Mouse (Mus musculus) myocyte (in vitro differentiated cells): ENCODE measurements around the gene Slc30a3.
A peak's percentile ranks its signal among the peaks of the same experiment; 100 is the strongest.

ENCODE experiments used
- CEBPB ChIP-seq: IDR thresholded peaks from 2 replicates; pipeline ENCODE4 v1.6.1; 2011; ENCODE audit warnings: mild to moderate bottlenecking, moderate library complexity; ENCODE audit not compliant: poor library complexity, insufficient read depth, severe bottlenecking
- E2F4 ChIP-seq: IDR thresholded peaks from one replicate; pipeline ENCODE4 v1.6.1; 2011; ENCODE audit warnings: mild to moderate bottlenecking, control low read depth, moderate library complexity; ENCODE audit not compliant: insufficient read depth
- MYOG ChIP-seq, 3 experiments: IDR thresholded peaks; one replicate each; pipeline ENCODE4 v1.6.1; 2011; ENCODE audit warnings: control low read depth in 2 of 3, low read depth in 2 of 3, mild to moderate bottlenecking in 2 of 3; ENCODE audit not compliant: insufficient read length in 2 of 3, control insufficient read depth in 1 of 3, insufficient read depth in 1 of 3
- POLR2A ChIP-seq: IDR thresholded peaks from one replicate; pipeline ENCODE4 v1.6.1; 2011; ENCODE audit warnings: low read depth, mild to moderate bottlenecking, control low read depth, moderate library complexity; ENCODE audit not compliant: insufficient read length
- TCF12 ChIP-seq: IDR thresholded peaks from one replicate; pipeline ENCODE4 v1.6.1; 2011; ENCODE audit warnings: mild to moderate bottlenecking, control low read depth; ENCODE audit not compliant: poor library complexity, insufficient read depth, severe bottlenecking
- USF1 ChIP-seq: IDR thresholded peaks from one replicate; pipeline ENCODE4 v1.6.1; 2011; ENCODE audit warnings: low read depth, mild to moderate bottlenecking, control low read depth, moderate library complexity

GRCm38 (mm10) chr5:31094100-31094798 is 13.8 kb downstream of the Slc30a3 start:
- no peak for TF ChIP-seq POLR2A
- TF ChIP-seq E2F4, result no peak
- TF ChIP-seq MYOG (IDR thresholded peaks at IDR 0.05; ENCODE audit: control insufficient read depth in 1 of 3, insufficient read depth in 1 of 3, insufficient read length in 2 of 3, low read depth in 2 of 3), result no peak
- no peak for TF ChIP-seq TCF12
- TF ChIP-seq CEBPB, result no peak
- TF ChIP-seq USF1, result peak; percentile 48
